Mouse (Mus musculus) layer of hippocampus, postnatal 10 days (tissue): Measurements from ENCODE around the gene Mgat1. TPM values are rescaled to one million over a fixed set of nuclear protein-coding genes. Genes with fewer than 3 reads are reported as not detected.
"Not testable (repeated sequence)": the region's sequence is repeated elsewhere in the genome, so short reads cannot be mapped to it uniquely, and the experiment has no call there.

Experiments used
- DNase-seq, 2 experiments: peaks; one replicate each; pipeline ENCODE4 v3.0.0; 2021; ENCODE audit warnings: low spot score in 2 of 2
- long read RNA-seq: library from polyadenylated mRNA; stranded (forward); transcript quantifications from one replicate; pipeline ENCODE4 v2.0.0, GENCODE M21; 2023
- total RNA-seq, 2 experiments: library from RNA; stranded (reverse); gene quantifications; 2 replicates each; pipeline ENCODE4 v1.2.3; 2021

Gene Mgat1
- 10 to 100 TPM; 43.9 to 50.2 TPM for total RNA-seq
- long read RNA-seq, transcript Mgat1-201 (3 exons, 2,976 nt): major isoform, 14 of 36 reads
- long read RNA-seq, transcript Mgat1-213 (4 exons, 3,151 nt): minor isoform, 5 of 36 reads
- long read RNA-seq, partial matches to known transcripts: 1 of 36 reads
- long read RNA-seq, other reads (novel, unspliced or antisense): 13 of 36 reads

- DNase-seq: peak; percentile 86 to 91
Observed at GRCm38 (mm10) chr11:49243727-49244594, at the start of gene Mgat1. Gene Mgat1, plus strand, starts transcription at chr11:49244191.

- DNase-seq: not testable (repeated sequence)
Observed at GRCm38 (mm10) chr11:49194771-49195170, 49.2 kb upstream of the Mgat1 start.

GRCm38 (mm10) chr11:49195819-49196322 lies 48.1 kb upstream of the Mgat1 start:
- DNase-seq: no peak

- DNase-seq: no peak
Observed at GRCm38 (mm10) chr11:49200666-49201065, 43.3 kb upstream of the Mgat1 start.

- no peak for DNase-seq
Observed at GRCm38 (mm10) chr11:49201142-49201541, 42.8 kb upstream of the Mgat1 start.

GRCm38 (mm10) chr11:49202071-49202470 lies 41.9 kb upstream of the Mgat1 start:
- DNase-seq: no peak

- no peak for DNase-seq
Observed at GRCm38 (mm10) chr11:49202523-49203061, 41.4 kb upstream of the Mgat1 start.

GRCm38 (mm10) chr11:49203129-49203768 lies 40.7 kb upstream of the Mgat1 start, which contains the start of gene Zfp62:
Gene Zfp62, plus strand, starts transcription at chr11:49203292.
- peak; percentile 87 to 93 for DNase-seq

GRCm38 (mm10) chr11:49203771-49204497 lies 40.1 kb upstream of the Mgat1 start:
- DNase-seq: peak in 1 of 2 experiments; percentile 29

GRCm38 (mm10) chr11:49205080-49205590 lies 38.9 kb upstream of the Mgat1 start:
- no peak for DNase-seq

- no peak for DNase-seq
Observed at GRCm38 (mm10) chr11:49207495-49207894, 36.5 kb upstream of the Mgat1 start.

GRCm38 (mm10) chr11:49212577-49212976 lies 31.4 kb upstream of the Mgat1 start:
- DNase-seq: no peak

- no peak for DNase-seq
Observed at GRCm38 (mm10) chr11:49213505-49213904, 30.5 kb upstream of the Mgat1 start.

GRCm38 (mm10) chr11:49219271-49219670 lies 24.7 kb upstream of the Mgat1 start:
- DNase-seq: no peak

GRCm38 (mm10) chr11:49224455-49224854 lies 19.5 kb upstream of the Mgat1 start:
- no peak for DNase-seq

GRCm38 (mm10) chr11:49232781-49233180 lies 11.2 kb upstream of the Mgat1 start:
- DNase-seq: no peak

- DNase-seq: no peak
Observed at GRCm38 (mm10) chr11:49235459-49236207, 8.4 kb upstream of the Mgat1 start.

GRCm38 (mm10) chr11:49236891-49237290 lies 7.1 kb upstream of the Mgat1 start:
- DNase-seq: no peak

GRCm38 (mm10) chr11:49237532-49237931 lies 6.5 kb upstream of the Mgat1 start:
- no peak for DNase-seq

GRCm38 (mm10) chr11:49240310-49240709 lies 3.7 kb upstream of the Mgat1 start:
- DNase-seq: no peak
